Mouse (Mus musculus): ENCODE results near the gene Tas2r124.

- TF ChIP-seq CTCF (IDR thresholded peaks at IDR 0.05; ENCODE audit: low read depth, low read length) = no peak
- no peak for TF ChIP-seq POLR2A (IDR thresholded peaks at IDR 0.05; ENCODE audit: insufficient read depth, low read length)
These were observed 23.5 kb downstream of the Tas2r124 start, which contains the start of gene Tas2r136 for GRCm38 (mm10) chr6:132778062-132778461.

All from ES-Bruce4 (cell line).